Mouse (Mus musculus) kidney, postnatal 0 days (tissue): ENCODE measurements around the gene Afap1. TPM values are rescaled to one million over a fixed set of nuclear protein-coding genes. Genes with fewer than 3 reads are reported as not detected.

ENCODE experiments used
- ATAC-seq: fragments of 200-750 bp; cut with Nextera tagmentation; replicated peaks from 2 replicates; pipeline ENCODE4 v1.8.0; 2017; ENCODE audit warnings: low read depth, moderate number of reproducible peaks, moderate TSS enrichment, moderate library complexity; ENCODE audit not compliant: low FRiP score
- DNase-seq: peaks from one replicate; pipeline ENCODE4 v3.0.0-alpha.2; 2016; ENCODE audit warnings: low spot score
- H3K27ac ChIP-seq: fragments of 300-500 bp; sonication (generic); 2 replicates; pipeline ENCODE4 v1.5.1; 2014; ENCODE audit warnings: mild to moderate bottlenecking
- H3K27me3 ChIP-seq: fragments of 300-500 bp; sonication (generic); 2 replicates; pipeline ENCODE4 v1.6.1; 2014; ENCODE audit warnings: low read length, mixed read lengths; ENCODE audit not compliant: insufficient read depth
- H3K36me3 ChIP-seq: fragments of 300-500 bp; sonication (generic); 2 replicates; pipeline ENCODE4 v1.6.1; 2014; ENCODE audit warnings: low read length, mixed read lengths; ENCODE audit not compliant: insufficient read depth
- H3K4me1 ChIP-seq: fragments of 300-500 bp; sonication (generic); replicated peaks from 2 replicates; pipeline ENCODE4 v1.6.1; 2014; ENCODE audit warnings: antibody characterized with exemption, low read length, mixed read lengths; ENCODE audit not compliant: insufficient read depth
- H3K4me2 ChIP-seq: fragments of 300-500 bp; sonication (generic); 2 replicates; pipeline ENCODE4 v1.6.1; 2014; ENCODE audit warnings: mild to moderate bottlenecking, low read length, moderate library complexity, mixed read lengths
- H3K4me3 ChIP-seq: fragments of 300-500 bp; sonication (generic); replicated peaks from 2 replicates; pipeline ENCODE4 v1.5.1; 2014; ENCODE audit warnings: low read depth, low read length
- H3K9ac ChIP-seq: fragments of 300-500 bp; sonication (generic); 2 replicates; pipeline ENCODE4 v1.6.1; 2014; ENCODE audit warnings: low read depth, low read length
- H3K9me3 ChIP-seq: fragments of 300-500 bp; sonication (generic); replicated peaks from 2 replicates; pipeline ENCODE4 v1.6.1; 2016; ENCODE audit warnings: low read length, inconsistent platforms, mixed read lengths
- CTCF ChIP-seq: IDR thresholded peaks from 2 replicates; pipeline ENCODE4 v1.5.1; 2016; ENCODE audit warnings: antibody characterized with exemption, low read depth, mild to moderate bottlenecking, moderate library complexity
- WGBS: fragments of 180-500 bp; shearing (Covaris S2); extraction: QIAGEN DNeasy Blood & Tissue Kit; methylation state at CpG from one replicate; pipeline ENCODE4 v1.1.7; 2014; 5-methylcytosine and 5-hydroxymethylcytosine counted together
- polyA plus RNA-seq: library from polyadenylated mRNA; unstranded; fragments of >200 nt; fragmentation: Nextera tagmentation; extraction: Ambion mirVana; gene quantifications from 2 replicates; pipeline ENCODE4 v1.2.1, GENCODE M21; 2015

Gene Afap1
- polyA plus RNA-seq, 1 experiment from 2014 or later, result 19.1 TPM

DNA sequence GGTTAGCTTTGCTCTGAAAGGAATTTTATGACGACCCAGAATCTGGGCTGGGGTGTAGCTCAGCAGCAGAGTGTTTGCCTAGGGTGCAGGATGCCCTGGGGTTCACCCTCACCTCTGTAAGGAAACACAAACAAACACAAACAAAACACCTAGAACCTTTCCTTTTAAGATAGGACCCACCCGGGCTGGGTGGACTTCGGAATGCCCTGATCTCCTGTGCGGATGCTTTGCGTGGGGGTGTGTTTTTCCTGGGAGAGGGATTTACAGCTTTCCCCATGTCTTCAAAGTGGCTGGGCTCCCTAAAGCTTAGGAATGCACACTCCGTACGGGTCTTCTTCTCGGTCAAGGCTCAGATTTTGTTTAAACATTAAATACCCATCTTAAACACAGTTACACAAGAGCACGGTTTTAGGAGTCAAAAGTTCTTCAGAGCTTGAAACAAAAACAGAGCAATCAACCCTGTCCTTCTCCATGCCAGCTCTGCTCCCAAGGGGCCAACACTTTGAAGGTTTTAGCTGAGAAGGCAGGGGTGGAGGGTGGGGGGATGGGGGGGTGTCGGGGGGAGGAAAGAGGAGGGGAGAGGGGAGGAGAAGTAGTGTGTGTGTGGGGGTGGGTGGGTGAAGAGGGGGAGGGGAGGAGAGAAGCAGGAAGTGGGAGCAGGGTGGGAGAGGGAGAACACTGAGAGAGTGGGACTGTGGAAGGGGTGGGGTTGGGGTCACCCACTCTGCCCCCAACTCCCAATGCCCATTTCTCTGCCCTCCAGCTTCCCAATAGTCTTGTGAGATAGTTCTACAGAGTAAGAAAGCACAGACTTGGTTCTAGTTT, 7.5 kb downstream of the Afap1 start:
- peak; percentile 87 for DNase-seq
- Histone ChIP-seq H3K27ac (peak overlapping the region; percentile 79), H3K36me3 (no peaks in the 10 kb centered on the region), H3K4me2 (peak overlapping the region; percentile 30), H3K9me3 (no peaks in the 10 kb centered on the region), H3K27me3 (no peaks in the 10 kb centered on the region), H3K4me1 (peaks cover 28% of the 10 kb centered on the region), H3K9ac (no peak overlapping the region), H3K4me3 (no peak overlapping the region)
- no peak for TF ChIP-seq CTCF
- ATAC-seq, result peak; percentile 50
- WGBS, result 8% methylated on average over 10 of the region's 10 CpGs

DNA sequence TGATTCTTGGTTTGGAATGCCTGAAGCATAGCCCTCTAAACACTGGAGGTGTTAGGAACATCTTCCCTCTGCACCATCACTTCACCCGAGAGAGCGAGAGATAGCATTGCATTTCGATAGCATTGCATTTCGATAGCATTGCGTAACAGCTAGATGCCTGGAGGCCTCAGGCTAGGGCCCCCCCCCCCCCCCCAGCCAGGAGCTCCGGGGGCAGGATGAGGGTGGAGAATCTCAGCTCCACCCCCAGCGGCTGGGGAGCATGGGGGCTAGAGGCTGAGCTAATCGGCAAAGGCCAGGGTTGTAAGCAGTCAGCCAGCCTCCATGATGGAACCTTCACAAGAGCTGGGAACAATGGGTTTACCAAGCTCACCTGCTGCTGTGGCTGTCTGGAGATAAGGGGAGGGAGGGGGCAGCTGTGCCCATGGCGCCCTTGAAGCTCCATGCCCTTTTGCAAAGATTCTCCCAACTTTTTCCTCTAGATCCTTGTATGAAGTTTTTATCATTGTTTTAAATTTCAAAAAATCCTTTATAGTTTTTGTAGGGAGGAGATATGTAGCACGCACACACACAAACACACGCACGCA, 8.2 kb downstream of the Afap1 start:
- DNase-seq (no peak), ATAC-seq (peak; percentile 30; the same call in 1 of the 2 replicates)
- Histone ChIP-seq H3K27ac (peak overlapping the region; percentile 79), H3K9me3 (no peaks in the 10 kb centered on the region), H3K4me3 (no peak overlapping the region), H3K4me2 (0 out of 2 replicates have a peak overlapping the region, but pooled peaks have one; percentile 30), H3K9ac (no peak overlapping the region), H3K27me3 (no peaks in the 10 kb centered on the region), H3K36me3 (no peaks in the 10 kb centered on the region), H3K4me1 (peaks cover 27% of the 10 kb centered on the region)
- 37% methylated on average over 12 of the region's 12 CpGs for WGBS
- no peak for TF ChIP-seq CTCF

- H3K27ac ChIP-seq, result no peak overlapping the region
- no peak overlapping the region for H3K4me2 ChIP-seq
- DNase-seq (no peak), ATAC-seq (no peak)
- no peak overlapping the region for H3K9ac ChIP-seq
- H3K9me3 ChIP-seq, result no peaks in the 10 kb centered on the region
- no peak for TF ChIP-seq CTCF
- no peaks in the 10 kb centered on the region for H3K36me3 ChIP-seq
- no peak overlapping the region for H3K4me3 ChIP-seq
- peaks cover 28% of the 10 kb centered on the region for H3K4me1 ChIP-seq
- no peaks in the 10 kb centered on the region for H3K27me3 ChIP-seq
- 61% methylated on average over 8 of the region's 8 CpGs for WGBS
These were observed 10.3 kb downstream of the Afap1 start for GRCm38 (mm10) chr5:35903456-35903855.

- Histone ChIP-seq H3K27me3 (no peaks in the 10 kb centered on the region), H3K36me3 (no peaks in the 10 kb centered on the region), H3K4me3 (no peak overlapping the region), H3K4me1 (peaks cover 33% of the 10 kb centered on the region), H3K4me2 (no peak overlapping the region), H3K9me3 (no peaks in the 10 kb centered on the region), H3K9ac (no peak overlapping the region), H3K27ac (no peak overlapping the region)
- ATAC-seq (no peak), DNase-seq (no peak)
- WGBS, result 50% methylated on average over 8 of the region's 8 CpGs
- no peak for TF ChIP-seq CTCF
These were observed 12.2 kb downstream of the Afap1 start for GRCm38 (mm10) chr5:35905283-35905682.

DNA sequence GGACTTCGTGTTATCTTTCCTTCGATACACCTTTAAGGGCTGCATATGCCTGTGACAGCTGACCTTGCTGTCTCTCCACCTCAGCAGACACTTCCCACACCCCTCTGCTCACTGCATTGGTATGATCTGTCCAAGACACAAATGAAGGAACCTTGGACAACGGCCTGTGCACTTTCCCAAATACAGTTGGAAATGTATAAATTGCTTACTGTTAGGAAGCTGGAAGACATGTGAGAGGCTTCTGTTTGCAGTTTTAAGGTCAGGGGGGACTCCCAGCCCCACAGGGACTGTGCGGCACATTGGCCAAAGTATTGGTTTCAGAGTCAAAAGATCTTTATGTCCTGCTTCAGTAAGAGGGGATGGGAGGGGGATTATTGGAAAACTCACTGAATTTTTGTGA, 14.0 kb downstream of the Afap1 start:
- no peak overlapping the region for H3K4me3 ChIP-seq
- H3K36me3 ChIP-seq, result no peaks in the 10 kb centered on the region
- peak overlapping the region; percentile 84; the same call in 1 of the 2 replicates for H3K27ac ChIP-seq
- TF ChIP-seq CTCF, result no peak
- H3K9ac ChIP-seq, result no peak overlapping the region
- no peaks in the 10 kb centered on the region for H3K27me3 ChIP-seq
- H3K4me1 ChIP-seq, result peaks cover 23% of the 10 kb centered on the region
- ATAC-seq, result no peak
- no peaks in the 10 kb centered on the region for H3K9me3 ChIP-seq
- 48% methylated on average over 4 of the region's 4 CpGs for WGBS
- DNase-seq, result no peak
- no peak overlapping the region for H3K4me2 ChIP-seq

DNA sequence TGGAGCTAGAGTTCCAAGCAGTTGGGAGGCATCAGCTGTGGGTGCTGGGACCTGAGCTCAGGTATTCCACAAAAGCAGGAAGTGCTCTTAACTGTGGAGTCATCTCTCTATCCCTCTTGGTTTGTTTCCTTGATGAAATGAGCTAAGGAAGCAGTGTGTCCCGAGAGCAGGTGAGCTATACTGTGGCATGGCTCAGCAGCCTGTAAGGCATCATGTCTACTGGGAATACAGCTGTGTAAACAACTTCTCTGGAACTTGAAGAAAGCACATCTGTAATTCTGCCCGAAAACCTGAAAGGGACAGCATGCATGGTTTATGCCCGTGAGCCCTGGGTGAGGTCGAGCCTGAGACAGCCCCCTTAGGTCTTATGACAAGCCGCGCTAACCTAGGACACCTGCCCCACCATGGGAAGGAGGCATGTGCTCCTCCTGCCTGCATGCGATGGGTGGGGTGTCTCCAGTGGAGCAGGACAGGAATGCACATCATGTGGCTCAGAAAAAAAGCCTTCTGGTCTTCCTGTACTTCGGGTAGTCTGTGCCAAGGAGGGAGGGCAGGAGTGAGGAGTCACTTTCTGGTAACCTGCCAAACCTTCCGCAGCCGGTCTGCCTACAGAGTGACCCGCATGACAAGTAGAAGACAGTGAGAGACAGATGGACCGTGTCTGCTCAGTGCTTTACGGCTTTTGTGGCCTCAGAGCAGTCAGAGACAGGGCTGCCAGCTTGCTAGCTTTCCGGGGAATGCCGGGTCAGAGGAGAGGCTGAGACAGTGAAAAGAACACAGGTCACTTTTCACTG, 14.7 kb downstream of the Afap1 start:
- Histone ChIP-seq H3K9me3 (no peaks in the 10 kb centered on the region), H3K27ac (peak overlapping the region; percentile 84), H3K4me1 (peaks cover 23% of the 10 kb centered on the region), H3K9ac (no peak overlapping the region), H3K4me3 (no peak overlapping the region), H3K27me3 (no peaks in the 10 kb centered on the region), H3K36me3 (no peaks in the 10 kb centered on the region), H3K4me2 (peak overlapping the region; percentile 2)
- peak; percentile 94 for ATAC-seq
- WGBS, result 6% methylated on average over 15 of the region's 15 CpGs
- peak; percentile 93 for DNase-seq
- TF ChIP-seq CTCF, result peak; percentile 6; the same call in 1 of the 2 replicates
